Mouse (Mus musculus) urinary bladder, adult 18-20 months (tissue): Measurements from ENCODE around the gene Rbms3.
A peak's percentile ranks its signal among the peaks of the same experiment; 100 is the strongest.

Experiments used
- DNase-seq, 2 experiments: peaks; one replicate each; pipeline ENCODE4 v3.0.0; 2022; ENCODE audit warnings: low spot score in 2 of 2, mixed read lengths in 2 of 2

The Rbms3 gene

DNA sequence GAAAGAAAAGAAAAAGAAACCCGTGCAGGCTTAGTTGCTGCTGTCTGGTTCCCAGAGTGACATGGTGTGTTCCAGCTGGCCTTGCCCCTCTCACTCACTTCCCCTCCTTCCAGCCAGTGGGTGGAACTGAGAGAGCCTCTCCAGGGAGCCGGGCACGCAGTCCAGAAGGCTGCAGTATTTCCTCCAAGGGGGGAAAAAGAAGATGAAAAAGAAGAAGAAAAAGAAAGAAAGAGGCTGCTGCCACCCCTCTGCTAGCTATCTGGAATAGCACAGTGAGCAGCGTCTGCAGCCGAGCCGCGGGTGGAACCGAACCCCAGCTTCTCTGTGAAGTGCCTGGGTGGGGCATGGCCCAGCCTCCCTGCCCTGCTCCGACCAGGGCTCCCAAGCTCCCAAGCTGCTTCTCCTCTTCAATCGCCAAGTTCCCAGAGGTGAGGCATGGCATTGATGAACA, 377.3 kb downstream of the Rbms3 start:
- DNase-seq: peak; percentile 38 to 56

DNA sequence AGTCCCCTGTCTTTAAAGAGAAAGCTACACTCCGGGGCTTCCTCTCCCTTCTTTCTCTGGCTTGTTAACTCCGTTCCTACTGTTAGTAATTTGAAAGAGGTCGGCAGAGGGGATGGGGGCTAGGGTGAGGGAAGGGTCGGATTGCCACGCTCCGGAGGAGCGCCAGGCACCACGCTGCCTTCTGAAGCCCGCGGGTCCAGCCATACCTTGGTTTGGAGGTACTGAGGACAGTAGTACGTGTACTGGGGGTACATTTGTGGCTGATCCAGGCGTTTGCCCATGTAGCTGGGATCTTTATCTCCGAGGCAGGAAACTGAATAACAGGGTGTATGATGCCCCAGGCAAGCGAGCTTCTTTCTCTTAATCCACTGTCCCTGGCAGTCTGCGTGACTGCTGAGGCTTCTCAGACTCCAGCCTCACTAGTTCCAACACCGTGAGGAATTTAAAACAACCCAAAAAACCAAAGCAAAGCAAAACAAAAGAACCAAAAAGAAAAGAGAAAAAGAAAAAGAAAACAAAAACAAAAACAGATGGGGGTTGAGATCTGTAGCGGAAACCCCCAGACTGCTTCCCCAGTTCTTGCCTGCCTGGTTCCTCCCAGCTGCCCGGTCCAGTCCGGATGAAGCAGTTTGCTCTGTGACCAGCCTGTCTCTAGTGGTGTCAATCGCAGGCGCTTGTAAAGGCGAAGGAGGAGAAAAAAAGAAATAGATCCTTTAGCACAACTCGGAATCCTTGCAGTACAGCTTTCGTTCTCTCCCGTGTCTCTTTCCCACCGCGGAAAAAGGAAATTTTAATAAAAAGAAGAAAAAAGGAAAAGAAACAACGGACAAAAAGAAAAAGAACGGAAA, 378.0 kb downstream of the Rbms3 start:
- peak; percentile 25 to 53 for DNase-seq

DNA sequence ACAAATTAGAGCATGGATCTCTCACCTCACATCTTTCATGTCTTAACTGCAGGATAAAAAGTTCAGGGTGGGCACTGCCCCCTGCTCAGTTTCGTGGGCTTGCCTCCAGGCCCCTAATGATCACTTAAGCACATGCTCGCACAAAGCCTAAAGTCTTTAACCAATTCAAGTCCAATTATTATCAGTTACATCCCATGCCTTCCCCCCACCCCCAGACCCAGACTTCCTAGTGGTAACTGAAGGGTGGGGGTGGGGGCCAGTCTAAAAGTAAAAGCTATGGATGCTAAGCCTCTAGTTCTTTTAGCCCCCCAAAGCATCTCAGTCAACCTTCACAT, 378.9 kb downstream of the Rbms3 start:
- no peak for DNase-seq

DNA sequence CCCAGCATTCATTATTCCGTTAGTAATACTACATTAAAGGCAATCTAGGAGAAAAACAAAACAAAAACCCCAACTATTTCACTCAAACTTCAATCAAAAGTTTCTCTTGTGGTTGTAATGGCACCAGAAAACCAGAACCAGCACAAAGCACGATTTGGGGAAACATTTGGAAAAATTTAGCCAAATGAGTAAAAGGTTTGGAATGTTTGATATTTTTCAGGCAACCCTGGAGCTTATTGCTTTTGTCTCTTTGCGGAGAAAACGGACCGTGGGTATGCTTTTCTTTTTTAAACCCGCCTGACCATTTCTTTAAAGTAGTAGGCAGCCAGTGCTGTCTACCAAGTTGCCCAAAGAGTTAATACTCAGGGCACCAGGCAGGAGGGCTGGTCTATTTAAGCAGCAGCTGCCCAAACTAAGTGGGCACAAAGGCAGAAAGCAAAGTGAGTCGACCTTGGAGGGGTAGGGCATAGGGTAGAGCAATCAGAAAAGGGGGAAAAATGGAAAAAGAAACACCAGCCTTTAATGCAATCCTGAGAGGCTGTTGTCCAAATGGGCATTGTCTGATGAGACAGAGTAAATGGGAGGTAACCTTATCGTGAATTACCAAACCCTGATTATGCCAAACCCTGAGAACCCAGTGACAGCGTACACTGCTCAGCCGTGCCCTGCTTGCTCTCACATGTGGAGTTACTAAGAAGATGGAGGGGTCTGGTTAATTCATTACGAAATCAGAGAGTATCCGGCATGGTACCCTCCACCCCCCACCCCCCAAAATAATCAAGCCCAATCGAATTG, 379.5 kb downstream of the Rbms3 start:
- DNase-seq: no peak

DNA sequence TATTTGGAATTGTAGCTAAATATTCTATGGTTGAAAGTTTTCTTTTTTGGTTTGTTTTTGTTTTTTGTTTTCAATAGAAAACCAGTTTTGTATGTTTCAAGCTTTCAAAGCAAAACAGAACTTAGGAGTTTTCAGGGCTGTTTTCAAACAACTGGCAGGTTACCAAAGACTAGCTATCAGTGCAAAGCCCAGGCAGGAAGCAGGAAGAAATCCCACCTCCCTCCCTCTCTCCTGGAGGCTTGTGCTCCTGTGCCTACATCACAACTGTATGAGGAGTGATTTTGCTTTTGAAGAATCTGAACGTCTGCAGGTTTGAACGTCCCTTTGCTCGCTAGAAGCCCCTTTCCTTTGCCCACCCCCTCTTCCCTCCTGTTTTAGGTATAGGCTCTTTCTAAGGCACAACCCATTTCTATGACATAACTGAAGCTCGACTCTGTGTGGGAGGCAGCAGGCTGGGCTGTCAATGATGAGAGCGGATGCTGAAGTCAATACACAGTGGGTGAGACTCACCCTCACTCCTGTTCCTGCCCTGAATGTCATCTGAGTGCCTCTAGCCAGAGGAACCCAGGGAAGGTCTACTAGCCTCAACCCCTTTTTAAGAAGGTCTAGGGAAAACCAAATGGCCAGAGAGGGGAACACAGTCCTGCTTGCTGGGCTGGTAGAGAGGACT, 382.3 kb downstream of the Rbms3 start:
- no peak for DNase-seq

DNA sequence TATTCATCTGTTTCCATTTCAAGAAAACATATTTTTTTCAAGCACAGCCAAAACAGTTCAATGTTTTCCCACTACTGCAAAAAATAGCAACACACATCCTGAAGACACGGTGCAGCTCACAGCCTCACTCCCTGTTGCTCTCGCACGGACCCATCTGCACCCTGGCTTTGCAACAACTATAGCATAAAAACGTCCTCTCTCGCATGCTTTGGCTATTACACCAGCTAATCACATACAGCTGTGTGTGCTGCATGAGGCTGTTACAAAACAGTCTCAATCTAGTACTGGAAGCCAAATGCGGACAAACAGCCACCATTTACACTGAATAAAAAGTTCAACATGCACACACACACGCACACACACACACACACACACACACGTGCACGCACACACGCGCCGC, 383.5 kb downstream of the Rbms3 start:
- no peak for DNase-seq

DNA sequence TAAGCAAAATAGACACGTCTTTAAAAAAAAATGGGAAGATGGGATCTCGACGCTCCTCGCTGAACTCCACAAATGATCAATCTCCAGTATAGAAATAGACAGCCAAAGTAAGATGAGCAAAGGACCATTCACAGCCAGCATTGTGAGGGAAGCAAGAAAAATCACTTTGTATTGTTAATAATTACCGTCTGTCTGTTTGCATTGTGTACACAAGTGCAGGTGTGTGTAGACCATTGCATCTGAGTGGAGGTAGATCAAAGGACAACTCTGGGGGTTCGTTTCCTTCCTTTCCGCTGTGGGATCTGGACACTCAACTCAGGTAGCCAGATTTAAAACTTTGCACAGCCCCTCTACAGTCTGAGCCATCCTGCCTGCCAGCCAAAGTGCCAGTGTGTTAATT, 386.3 kb downstream of the Rbms3 start:
- DNase-seq: no peak

DNA sequence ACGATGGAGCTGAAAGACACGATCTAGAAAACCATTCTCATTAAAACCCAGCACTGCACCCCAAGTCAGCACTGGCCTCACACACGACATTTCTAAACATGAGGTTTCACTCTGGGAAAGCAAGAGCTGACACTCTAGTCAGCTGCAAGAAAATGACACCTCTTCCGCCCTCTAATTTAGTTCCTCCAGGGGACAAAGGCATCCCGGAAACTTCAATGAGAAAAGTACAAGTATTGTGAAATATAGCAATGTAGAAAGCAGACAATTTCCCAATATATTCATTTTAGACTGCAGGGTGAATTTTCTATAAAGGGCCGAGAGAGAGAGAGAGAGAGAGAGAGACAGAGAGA, 395.0 kb downstream of the Rbms3 start:
- no peak for DNase-seq

DNA sequence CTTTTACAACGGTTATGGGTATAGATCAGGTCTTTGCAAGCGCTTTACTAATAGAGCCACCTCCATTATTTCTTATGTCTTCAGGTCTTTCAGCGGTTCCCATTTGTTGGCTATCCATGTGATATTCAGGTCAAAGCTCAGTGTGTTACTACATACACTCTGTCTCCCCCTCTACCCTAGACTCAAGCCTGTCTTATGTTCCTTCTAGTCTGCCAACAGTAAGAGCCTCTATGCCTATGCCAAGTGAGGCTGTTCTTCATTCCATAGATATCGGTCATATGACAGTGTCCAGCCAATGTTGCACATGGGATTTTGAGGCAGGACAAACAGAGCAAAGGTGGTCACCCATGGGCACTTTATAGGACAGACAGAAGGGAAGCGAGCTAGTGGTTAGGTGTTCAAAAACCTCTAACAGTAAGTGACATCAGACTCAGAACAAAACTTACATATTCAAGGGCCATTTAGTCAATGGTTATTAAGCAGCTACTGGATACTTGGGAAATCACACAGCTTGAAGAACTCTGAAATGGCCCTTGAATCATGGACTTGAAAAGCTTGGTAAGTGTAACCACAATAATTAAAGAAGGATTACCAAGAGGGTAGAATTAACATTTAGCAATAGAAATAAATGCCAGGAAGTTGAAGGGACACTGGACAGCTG, 395.5 kb downstream of the Rbms3 start:
- no peak for DNase-seq

DNA sequence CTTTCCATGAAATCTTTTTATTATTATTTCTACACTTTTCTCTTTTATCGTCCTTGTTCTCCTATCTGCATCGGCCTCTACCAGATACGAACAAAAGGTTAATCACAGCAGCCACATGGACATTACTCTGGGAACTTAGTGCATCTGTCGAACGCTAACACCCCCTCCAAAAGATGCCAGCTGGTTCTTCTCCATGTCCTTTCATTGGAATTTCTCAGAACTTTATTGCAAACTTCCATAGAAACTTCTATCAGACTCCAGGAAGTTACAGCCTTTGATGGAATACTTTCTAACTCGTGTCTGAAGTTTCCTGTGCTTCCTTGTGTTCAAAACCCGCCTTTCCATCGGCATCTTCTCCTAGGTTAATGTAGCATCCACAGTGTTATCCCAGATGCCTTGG, 407.0 kb downstream of the Rbms3 start:
- no peak for DNase-seq

DNA sequence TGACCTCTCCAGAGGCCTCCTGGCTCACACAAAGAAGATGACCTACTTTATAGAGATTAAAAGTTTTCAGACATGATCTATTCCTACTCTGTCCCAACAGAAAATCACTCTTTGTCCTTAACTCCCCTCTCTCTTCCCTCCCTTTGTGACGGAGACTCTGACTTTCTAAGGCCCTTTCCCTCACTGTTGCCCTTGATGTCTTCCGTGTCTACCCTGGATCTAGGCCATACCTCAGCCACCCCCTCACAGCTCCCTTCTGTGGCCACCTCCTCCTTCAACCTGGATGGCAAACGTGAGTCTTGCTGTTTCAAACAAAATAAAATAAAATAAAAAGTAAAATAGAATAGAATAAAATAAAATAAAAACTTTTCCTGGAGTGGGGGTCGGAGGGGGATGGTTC, 408.2 kb downstream of the Rbms3 start:
- no peak for DNase-seq

DNA sequence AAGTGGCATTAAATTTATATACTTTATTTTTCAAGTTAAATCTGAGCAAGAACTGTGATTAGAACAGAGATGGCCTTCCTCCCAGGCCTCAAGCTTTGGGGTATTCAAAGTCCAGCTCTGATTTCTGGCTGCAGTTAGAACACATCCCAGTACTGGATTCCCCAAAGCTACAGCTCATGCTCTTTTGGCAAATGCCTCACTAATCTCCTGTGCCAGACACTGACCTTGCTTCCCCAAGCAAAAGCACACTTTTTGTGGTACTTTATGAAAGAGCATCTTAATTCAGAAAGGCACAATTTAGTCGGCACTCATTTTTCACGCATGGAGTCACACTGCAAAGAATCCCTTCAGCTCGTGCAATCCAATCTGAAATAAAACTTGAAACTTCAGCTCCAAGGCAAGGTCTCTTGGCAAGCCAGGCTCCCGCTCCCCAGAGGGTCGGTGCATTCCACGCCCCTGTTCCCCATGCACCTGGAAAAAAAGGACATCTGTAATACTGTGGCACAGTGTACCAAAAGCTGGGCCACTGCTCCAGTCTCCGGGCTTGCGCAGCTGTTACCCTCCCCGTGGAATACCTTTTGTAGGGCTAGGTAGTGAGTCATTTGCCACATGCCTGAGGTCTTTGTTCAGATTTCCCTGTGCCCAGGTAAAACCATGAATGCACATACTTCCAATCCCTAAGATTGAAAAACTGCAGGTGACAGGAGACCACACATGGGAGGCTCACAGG, 413.5 kb downstream of the Rbms3 start:
- DNase-seq: no peak

DNA sequence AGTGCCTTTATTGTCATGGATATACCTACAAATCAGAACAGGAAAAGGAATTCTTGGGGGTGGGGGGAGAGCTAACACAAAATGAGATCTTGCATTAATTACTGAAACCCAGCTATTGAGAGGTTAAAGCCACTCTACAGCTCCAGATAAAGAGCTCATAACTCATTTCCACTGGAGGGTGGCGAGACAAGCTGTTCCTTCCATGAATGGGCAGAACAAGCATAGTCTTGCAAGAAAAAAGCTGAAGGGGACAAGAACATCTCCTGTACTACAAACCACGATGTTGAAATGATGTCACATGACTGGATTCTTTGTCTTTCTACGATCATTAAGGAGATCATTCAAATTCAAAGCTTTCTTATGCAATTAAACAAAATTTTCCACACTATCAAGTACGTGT, 417.7 kb downstream of the Rbms3 start:
- DNase-seq: no peak

DNA sequence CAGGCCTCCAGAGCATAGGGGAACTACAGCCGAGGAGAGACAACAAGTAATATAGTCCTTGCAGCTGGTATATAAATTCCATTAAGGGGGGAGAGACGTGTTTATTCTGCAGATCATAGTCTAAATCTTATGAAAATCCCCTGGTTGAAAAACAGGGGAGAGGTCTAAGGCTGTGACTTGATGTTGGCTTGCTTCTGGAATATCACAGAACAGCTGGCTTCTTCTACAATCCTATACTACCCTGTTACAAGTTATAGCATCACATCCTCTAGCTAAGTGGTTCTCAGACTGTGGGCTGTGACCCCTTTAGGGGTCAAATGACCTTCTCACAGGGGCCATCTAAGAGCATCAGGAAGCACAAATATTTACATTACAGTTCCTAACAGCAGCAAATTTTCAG, 419.4 kb downstream of the Rbms3 start:
- no peak for DNase-seq

DNA sequence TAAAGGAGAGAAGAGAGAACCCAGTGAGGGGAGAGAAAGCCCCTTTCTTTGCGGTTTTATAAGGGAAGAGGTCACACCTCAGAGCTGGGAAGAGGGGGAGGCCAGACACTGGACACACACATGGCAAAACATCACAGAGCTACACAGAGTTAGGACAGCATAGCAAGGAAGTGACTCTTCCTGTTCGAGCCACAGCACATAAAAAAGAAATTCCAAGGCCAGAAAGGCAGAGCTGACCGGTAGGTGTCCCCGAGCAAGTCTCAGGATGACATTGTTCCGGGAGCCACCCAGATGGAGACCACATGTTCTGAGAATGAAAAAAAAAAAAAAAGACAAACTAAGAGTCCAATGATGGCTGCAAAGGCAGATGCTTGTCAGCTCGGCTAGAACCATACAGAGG, 424.3 kb downstream of the Rbms3 start:
- DNase-seq: no peak

DNA sequence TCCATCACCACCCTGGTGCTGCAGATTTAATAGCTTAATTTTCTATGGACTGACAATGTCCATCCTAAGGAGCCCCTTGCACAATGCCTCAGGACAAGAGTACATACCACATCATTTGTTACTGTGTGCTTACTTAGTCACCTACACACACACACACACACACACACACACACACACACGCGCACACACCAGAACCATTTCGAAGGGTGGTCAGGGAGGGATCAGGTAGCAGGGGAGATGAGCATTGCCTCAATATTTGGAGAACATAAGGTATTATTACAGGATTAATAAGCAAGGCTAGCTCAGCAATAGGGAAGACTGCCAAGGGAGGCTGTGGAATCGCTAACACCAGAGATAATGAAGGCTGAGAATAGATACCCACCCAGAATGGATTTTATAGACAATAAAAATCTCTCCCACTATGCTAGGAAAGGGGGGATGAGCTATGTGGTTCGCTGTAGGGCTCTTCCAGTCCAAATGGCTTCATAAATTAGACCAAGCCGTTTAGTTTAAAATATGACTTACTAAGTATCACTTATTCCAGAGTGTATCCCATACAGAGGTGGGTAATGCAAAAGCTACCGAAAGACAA, 429.6 kb downstream of the Rbms3 start:
- DNase-seq: no peak

DNA sequence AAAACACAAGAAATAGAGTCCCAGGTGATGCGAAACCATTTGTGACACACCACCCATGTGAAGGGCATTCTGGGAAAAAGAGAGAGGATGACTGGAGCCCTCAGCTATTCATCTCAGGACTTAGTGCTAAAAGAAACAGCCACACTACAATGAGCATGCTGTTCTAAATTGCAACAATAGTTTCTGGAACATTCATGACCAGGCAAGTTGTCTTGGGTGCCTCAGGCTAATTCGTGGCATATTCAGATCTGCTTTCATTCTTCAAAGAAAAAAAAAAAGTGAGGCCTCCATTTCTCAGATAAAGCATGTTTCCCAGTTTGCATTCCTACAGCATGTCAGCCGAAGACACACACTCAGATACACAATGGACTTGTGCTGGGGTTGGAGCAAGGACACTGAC, 432.2 kb downstream of the Rbms3 start:
- DNase-seq: no peak

DNA sequence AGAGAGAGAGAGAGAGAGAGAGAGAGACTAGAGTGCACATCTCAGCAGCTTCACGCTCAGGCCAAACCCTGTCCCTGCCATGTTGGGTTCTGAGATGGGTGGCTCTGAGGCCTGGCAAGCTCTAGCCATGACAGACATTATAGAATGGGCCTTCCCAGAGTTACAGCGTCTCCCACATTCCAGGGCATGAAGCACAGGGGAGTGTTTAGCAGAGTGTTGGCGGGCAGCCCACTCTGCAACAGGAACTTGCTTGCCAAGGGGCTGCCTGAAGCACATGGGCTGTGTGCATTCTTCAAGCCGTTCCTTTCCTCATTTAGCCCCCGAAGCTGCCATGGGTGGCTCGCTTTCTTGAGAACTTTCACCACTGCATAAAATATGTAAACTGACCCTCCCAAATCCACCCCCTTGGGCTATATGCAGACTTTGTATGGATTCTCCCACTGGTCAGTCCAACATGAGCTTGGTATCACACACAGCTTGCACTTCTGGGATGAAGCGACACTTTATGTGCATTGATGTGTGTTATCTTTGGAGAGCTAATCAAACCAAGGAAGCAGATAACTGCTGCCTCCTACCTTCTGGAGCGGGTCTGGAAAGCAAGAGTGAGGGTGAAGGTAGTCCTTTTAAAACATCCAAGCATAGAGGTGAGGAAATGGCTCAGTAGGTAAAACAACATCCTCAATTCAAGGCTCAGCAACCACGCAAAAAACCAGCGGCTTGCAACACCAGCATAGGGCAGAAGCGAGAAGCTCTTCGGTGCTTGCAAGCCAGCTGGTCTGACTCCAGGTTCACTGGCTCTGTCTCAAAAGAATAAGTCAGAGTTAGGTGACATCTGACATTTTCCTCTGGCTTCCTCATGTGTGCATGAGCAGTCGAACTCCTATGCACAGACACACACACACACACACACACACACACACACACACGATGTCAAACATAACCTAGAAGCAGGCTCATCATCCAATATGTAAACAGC, 436.9 kb downstream of the Rbms3 start:
- DNase-seq: peak in 1 of 2 experiments; percentile 40

DNA sequence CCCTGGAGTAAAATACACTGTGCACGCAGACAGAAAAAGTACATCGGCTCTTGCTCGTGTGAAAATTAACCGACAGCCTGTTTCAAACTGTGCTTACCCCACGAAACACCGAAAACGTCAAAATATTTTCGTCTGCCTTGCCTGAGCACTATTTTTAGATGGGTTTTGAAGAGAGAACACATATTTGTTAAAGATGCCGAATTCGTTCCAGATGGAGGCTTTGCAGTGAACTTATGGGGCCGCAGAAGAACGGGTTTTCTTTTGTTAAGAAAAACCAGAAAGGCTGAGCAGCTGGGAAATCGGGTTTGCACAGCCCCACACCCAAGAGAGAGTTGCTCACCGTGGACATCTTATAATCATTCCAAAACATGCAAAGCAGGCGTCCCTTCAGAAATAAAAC, 437.6 kb downstream of the Rbms3 start:
- DNase-seq: no peak

DNA sequence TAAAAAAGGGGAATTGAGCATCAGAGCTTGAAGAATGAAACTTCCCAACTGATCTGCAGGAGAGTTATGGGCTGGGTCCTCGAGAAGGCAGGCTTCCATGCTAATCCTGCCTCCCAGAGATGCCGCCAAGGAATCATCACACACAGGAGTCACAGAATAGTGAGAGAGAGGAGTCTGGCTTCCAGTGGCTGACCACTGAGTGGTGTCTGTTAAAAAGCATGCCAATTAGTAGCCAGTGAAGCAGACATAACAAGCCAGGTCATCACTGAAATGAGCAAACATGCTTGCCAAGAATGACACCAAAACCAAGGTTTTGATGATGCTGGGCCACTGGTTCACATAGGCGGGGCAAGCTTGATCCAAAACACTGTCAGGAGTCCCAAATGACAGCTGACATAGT, 441.3 kb downstream of the Rbms3 start:
- no peak for DNase-seq
